Mouse (Mus musculus) heart, postnatal 0 days (tissue): ENCODE results near the gene Klhl28. TPM values are rescaled to one million over a fixed set of nuclear protein-coding genes. Genes with fewer than 3 reads are reported as not detected.

Source experiments
- ATAC-seq: fragments of 200-750 bp; cut with Nextera tagmentation; 2 replicates; pipeline ENCODE4 v1.8.0; 2017; ENCODE audit warnings: low read depth, moderate number of reproducible peaks, moderate library complexity; ENCODE audit not compliant: insufficient read depth
- DNase-seq: peaks from one replicate; pipeline ENCODE4 v3.0.0-alpha.2; 2016; ENCODE audit warnings: low spot score
- H3K27ac ChIP-seq: fragments of 300-500 bp; sonication (generic); 2 replicates; pipeline ENCODE4 v1.5.1; 2014; ENCODE audit warnings: low read depth, mild to moderate bottlenecking
- H3K27me3 ChIP-seq: fragments of 300-500 bp; sonication (generic); 2 replicates; pipeline ENCODE4 v1.6.1; 2014; ENCODE audit warnings: low read length, mixed read lengths; ENCODE audit not compliant: control insufficient read depth, insufficient read depth
- H3K36me3 ChIP-seq: fragments of 300-500 bp; sonication (generic); replicated peaks from 2 replicates; pipeline ENCODE4 v1.6.1; 2014; ENCODE audit warnings: low read length, mixed read lengths; ENCODE audit not compliant: control insufficient read depth, insufficient read depth
- H3K4me1 ChIP-seq: fragments of 300-500 bp; sonication (generic); 2 replicates; pipeline ENCODE4 v1.6.1; 2014; ENCODE audit warnings: antibody characterized with exemption; ENCODE audit not compliant: control insufficient read depth, insufficient read depth
- H3K4me2 ChIP-seq: fragments of 300-500 bp; sonication (generic); 2 replicates; pipeline ENCODE4 v1.6.1; 2014; ENCODE audit warnings: low read depth, mild to moderate bottlenecking, low read length, moderate library complexity
- H3K4me3 ChIP-seq: fragments of 300-500 bp; sonication (generic); 2 replicates; pipeline ENCODE4 v1.5.1; 2014; ENCODE audit warnings: low read depth, low read length
- H3K9ac ChIP-seq: fragments of 300-500 bp; sonication (generic); replicated peaks from 2 replicates; pipeline ENCODE4 v1.6.1; 2014; ENCODE audit warnings: low read depth, low read length, mixed read lengths
- H3K9me3 ChIP-seq: fragments of 300-500 bp; sonication (generic); replicated peaks from 2 replicates; pipeline ENCODE4 v1.6.1; 2016; ENCODE audit warnings: low read length; ENCODE audit not compliant: control insufficient read depth
- CTCF ChIP-seq: IDR thresholded peaks from 2 replicates; pipeline ENCODE4 v1.5.1; 2016; ENCODE audit warnings: antibody characterized with exemption, control low read depth, low read depth
- EP300 ChIP-seq: IDR thresholded peaks from 2 replicates; pipeline ENCODE4 v1.6.1; 2016; ENCODE audit warnings: antibody characterized with exemption, low read depth
- WGBS: fragments of 180-500 bp; shearing (Covaris S2); extraction: QIAGEN DNeasy Blood & Tissue Kit; methylation state at CpG from one replicate; pipeline ENCODE4 v1.1.7; 2014; 5-methylcytosine and 5-hydroxymethylcytosine counted together
- polyA plus RNA-seq: library from polyadenylated mRNA; unstranded; fragments of >200 nt; fragmentation: Nextera tagmentation; extraction: Ambion mirVana; gene quantifications from 2 replicates; pipeline ENCODE4 v1.2.1, GENCODE M21; 2015
- total RNA-seq: library from RNA; depleted of rRNA; stranded (reverse); fragments of >200 nt; gene quantifications from 2 replicates; pipeline ENCODE4 v1.2.3, GENCODE M21; 2014; ENCODE audit warnings: low replicate concordance; rRNA removed

The Klhl28 gene
- total RNA-seq (9.5 and 13.5 TPM in 2 replicates), polyA plus RNA-seq (9.2 and 9.7 TPM in 2 replicates)

DNA sequence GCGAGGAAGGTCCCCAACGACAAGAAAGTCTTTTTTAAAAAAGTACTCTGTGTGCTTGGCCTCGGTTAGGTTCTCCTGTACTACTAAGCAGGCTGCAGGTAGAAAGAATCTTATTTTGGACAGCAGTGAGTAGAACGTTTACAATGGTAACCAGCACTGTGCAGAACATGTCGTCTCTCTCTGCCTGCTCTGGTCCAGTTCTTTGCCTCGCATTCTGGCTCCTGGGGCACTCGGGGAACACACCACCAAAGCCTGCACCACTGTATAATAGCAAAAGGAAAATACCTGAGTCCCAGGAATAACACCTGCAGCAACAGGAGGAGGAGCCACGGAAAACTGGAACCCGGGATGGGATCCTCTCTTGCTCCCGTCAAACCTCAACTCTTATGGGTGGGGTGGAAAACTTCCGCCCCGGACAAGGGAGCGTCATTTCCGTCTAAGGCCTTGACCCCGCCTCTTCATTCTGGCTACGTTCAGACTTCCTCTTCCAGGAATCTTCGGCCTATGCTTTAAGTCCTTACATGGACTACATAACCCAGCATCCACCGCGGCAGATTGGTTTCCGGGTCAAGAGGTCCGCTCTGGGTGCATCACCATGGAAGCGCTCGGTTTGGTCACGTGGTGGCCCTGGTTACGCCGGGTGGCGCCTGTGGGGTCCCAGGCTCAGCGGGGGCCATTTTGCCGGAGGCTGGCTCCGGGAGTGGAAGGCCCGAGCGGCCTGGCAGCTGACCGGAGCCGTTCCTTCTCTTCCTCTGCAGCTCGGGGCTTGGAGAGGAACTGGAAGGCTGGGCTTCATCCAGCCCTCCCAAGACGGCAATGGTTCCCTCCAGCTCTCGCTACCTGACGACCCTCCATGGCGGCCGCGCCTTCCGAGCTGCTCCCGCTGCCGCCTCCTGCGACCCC lies at the start of gene Klhl28, which contains the start of gene Togaram1:
TSS of gene Klhl28 (minus strand) at position 411 of the 903 bp plus-strand sequence.
TSS of gene Togaram1 (plus strand) at position 681 of the 903 bp plus-strand sequence.
- TF ChIP-seq EP300 (no peak; the same call in 1 of the 2 replicates), CTCF (no peak)
- H3K4me2 ChIP-seq = peak within 1 kb of the TSS; percentile 97
- ATAC-seq (peak; percentile 99), DNase-seq (peak; percentile 100)
- peaks cover 17% of the 10 kb centered on the region for H3K4me1 ChIP-seq
- no peaks in the 10 kb centered on the region for H3K9me3 ChIP-seq
- peak within 1 kb of the TSS; percentile 99 for H3K9ac ChIP-seq
- H3K36me3 ChIP-seq = no peaks in the 10 kb centered on the region
- H3K27me3 ChIP-seq = no peaks in the 10 kb centered on the region
- peak within 1 kb of the TSS; percentile 98 for H3K27ac ChIP-seq
- under 1% methylated on average over 44 of the region's 45 CpGs for WGBS
- peak within 1 kb of the TSS; percentile 100 for H3K4me3 ChIP-seq

DNA sequence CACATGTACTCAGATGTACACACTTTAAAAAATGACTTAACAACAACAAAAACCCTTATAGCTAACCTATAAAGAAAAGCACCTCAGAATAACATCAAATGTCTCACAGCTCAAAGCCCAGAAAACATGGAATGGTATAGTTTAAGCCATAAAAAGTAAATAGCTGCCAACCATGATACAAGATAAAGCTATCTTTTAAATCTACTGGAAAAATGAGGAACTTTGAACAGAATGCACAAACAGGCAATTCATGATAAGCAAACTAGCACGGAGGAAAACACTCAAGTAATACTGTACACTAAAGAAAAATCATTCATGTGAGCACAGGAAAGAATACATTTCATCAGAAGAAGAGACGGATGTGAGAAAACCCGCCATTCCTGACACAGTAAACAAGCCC lies 42.4 kb upstream of the Klhl28 start:
- Histone ChIP-seq H3K27me3 (no peaks in the 10 kb centered on the region), H3K9ac (no peak overlapping the region), H3K4me3 (no peak overlapping the region), H3K9me3 (no peaks in the 10 kb centered on the region), H3K27ac (no peak overlapping the region), H3K4me2 (no peak overlapping the region), H3K36me3 (peaks cover 79% of the 10 kb centered on the region), H3K4me1 (no peaks in the 10 kb centered on the region)
- DNase-seq (no peak), ATAC-seq (no peak)
- WGBS = 80% methylated on average over 3 of the region's 3 CpGs
- TF ChIP-seq CTCF (no peak), EP300 (no peak)

DNA sequence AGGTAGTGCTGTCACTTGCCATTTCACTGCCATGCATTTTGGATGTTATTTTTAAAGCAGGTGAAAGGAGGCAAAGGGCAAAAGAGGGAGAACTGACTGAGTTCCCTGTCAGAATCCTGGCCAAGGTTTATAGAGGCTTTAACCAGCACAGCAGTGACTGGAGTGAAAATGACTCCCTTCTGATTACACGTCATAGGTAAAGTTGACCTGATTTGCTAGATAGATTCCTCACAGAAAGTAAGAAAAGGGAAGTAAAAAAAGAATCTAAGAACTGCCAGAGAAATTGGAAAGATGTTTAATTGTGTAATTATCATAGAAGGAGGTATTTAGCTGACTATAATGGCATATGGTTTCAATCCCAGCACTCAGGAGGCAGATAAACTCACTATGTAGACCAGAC lies 12.2 kb upstream of the Klhl28 start:
- Histone ChIP-seq H3K9ac (no peak overlapping the region), H3K36me3 (peaks cover 42% of the 10 kb centered on the region), H3K27ac (no peak overlapping the region), H3K27me3 (no peaks in the 10 kb centered on the region), H3K4me3 (no peak overlapping the region), H3K4me1 (no peaks in the 10 kb centered on the region), H3K4me2 (no peak overlapping the region), H3K9me3 (no peaks in the 10 kb centered on the region)
- TF ChIP-seq EP300 = no peak
- no peak for TF ChIP-seq CTCF
- ATAC-seq (no peak), DNase-seq (no peak)
- 81% methylated on average over 1 of the region's 1 CpGs for WGBS

DNA sequence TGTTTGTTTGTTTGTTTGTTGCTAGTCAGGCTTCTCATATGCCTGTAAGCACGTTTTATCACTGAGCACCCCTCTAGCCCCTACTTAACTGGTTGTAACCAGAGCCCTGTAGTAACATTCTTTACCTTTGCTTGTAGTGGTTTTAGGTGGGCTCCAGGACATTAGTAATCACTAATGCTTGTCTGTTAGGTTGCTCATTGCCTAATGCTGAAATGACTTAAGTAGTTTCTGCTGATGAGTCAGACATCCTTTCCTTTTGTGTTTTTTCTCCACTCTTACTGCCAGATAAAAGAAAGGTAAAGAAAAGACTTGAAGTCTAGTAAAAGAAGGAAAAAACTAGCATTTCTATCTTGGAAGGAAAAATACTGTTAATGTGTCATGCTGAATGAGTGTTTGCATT lies 10.9 kb upstream of the Klhl28 start:
- H3K9ac ChIP-seq = no peak overlapping the region
- no peak for TF ChIP-seq EP300
- TF ChIP-seq CTCF = no peak
- ATAC-seq (no peak), DNase-seq (no peak)
- no peak overlapping the region for H3K4me3 ChIP-seq
- 49% methylated on average over 1 of the region's 1 CpGs for WGBS
- no peak overlapping the region for H3K27ac ChIP-seq
- no peak overlapping the region for H3K4me2 ChIP-seq
- no peaks in the 10 kb centered on the region for H3K27me3 ChIP-seq
- H3K36me3 ChIP-seq = peaks cover 39% of the 10 kb centered on the region
- H3K9me3 ChIP-seq = no peaks in the 10 kb centered on the region
- 0 out of 2 replicates have a peak, but pooled peaks cover 3% of the 10 kb centered on the region for H3K4me1 ChIP-seq

DNA sequence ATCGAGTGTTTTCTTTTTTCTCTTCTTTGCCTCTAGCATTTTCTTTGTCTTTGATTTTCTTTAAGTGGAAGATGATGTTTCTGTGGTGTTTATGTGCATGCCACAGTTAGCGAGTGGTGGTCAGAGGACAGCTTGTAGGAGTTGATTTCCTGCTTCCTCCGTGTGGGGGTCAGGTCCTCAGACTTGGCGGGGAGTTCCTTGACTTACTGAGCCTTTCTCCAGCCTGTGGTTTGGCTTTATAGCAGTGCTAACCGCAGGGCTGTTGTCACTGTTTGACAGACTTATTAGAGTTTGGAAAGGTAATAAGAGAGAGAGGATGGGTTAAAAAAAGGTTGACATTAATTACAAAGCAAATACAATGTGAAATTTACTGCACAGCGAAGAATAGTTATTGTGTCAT lies 10.2 kb upstream of the Klhl28 start:
- no peak overlapping the region for H3K27ac ChIP-seq
- H3K4me1 ChIP-seq = peaks cover 9% of the 10 kb centered on the region; the same call in 1 of the 2 replicates
- TF ChIP-seq EP300 (no peak), CTCF (no peak)
- H3K4me3 ChIP-seq = no peak overlapping the region
- ATAC-seq (no peak), DNase-seq (no peak)
- no peaks in the 10 kb centered on the region for H3K27me3 ChIP-seq
- no peak overlapping the region for H3K9ac ChIP-seq
- H3K9me3 ChIP-seq = no peaks in the 10 kb centered on the region
- H3K4me2 ChIP-seq = no peak overlapping the region; the same call in 1 of the 2 replicates
- 62% methylated on average over 6 of the region's 6 CpGs for WGBS
- H3K36me3 ChIP-seq = peaks cover 36% of the 10 kb centered on the region
